ENCODE assay signal across 15 mouse cellular contexts in genomic region chr14:40897916-40898315, GRCm38 (mm10). TPM values are rescaled to one million over a fixed set of nuclear protein-coding genes. Genes with fewer than 3 reads are reported as not detected.
"Had no signal": no experiment of that assay in that cellular context is flagged by ENCODE, and none has a peak within 500 bp of the region (broad histone marks: within the 10 kb centered on the region; RNA-seq: fewer than 3 reads in every experiment).

No protein-coding gene starts in this region.

- ATAC-seq: hindbrain, postnatal 0 days; midbrain, embryonic 15.5 days had no signal

- H3K36me3 ChIP-seq: limb, embryonic 12.5 days; midbrain, embryonic 15.5 days had no signal

- DNase-seq: kidney, adult 11 months; kidney, postnatal 14 days; lung, adult 2 months; lung, postnatal 10 days; right cerebral cortex, adult 18-20 months; right cerebral cortex, postnatal 25 days; thymus, postnatal 36 days had no signal

- H3K9me3 ChIP-seq: limb, embryonic 12.5 days; megakaryocyte, embryonic 14.5 days; midbrain, embryonic 15.5 days; neural tube, embryonic 13.5 days had no signal

- H3K4me3 ChIP-seq: limb, embryonic 12.5 days; megakaryocyte, embryonic 14.5 days; midbrain, embryonic 15.5 days; neural tube, embryonic 13.5 days had no signal

- H3K4me2 ChIP-seq: limb, embryonic 12.5 days; midbrain, embryonic 11.5 days; midbrain, embryonic 15.5 days; neural tube, embryonic 13.5 days had no signal

- H3K27ac ChIP-seq: hindbrain, postnatal 0 days; limb, embryonic 12.5 days; macrophage; midbrain, embryonic 15.5 days; neural tube, embryonic 13.5 days had no signal

- H3K27me3 ChIP-seq: limb, embryonic 12.5 days; megakaryocyte, embryonic 14.5 days; midbrain, embryonic 15.5 days; neural tube, embryonic 13.5 days had no signal

- H3K9ac ChIP-seq: limb, embryonic 12.5 days; midbrain, embryonic 15.5 days; neural tube, embryonic 13.5 days had no signal

RNA-seq across cellular contexts. Expression of gene Sh2d4b, which starts 4.8 kb away (rescaled TPM):
- polyA plus RNA-seq: liver, adult 2 months had no signal
